Mouse (Mus musculus): ENCODE results near the gene Dmac2.

- TF ChIP-seq POLR2A (IDR thresholded peaks at IDR 0.05; ENCODE audit: low read depth, low read length) (no peak), CTCF (IDR thresholded peaks at IDR 0.05; ENCODE audit: extremely low read depth, insufficient read length, insufficient replicate concordance, low read depth, low read length) (no peak)
These were observed 50.9 kb downstream of the Dmac2 start for GRCm38 (mm10) chr7:25670096-25670495.

Measured in small intestine, adult 2 months (tissue).